Mouse (Mus musculus) large intestine, adult 2 months (tissue): Measurements from ENCODE around the gene Nmnat3. TPM values are rescaled to one million over a fixed set of nuclear protein-coding genes. Genes with fewer than 3 reads are reported as not detected.
A peak's percentile ranks its signal among the peaks of the same experiment; 100 is the strongest.

Experiments used
- DNase-seq: peaks from one replicate; pipeline ENCODE4 v3.0.0-alpha.2; 2012; ENCODE audit warnings: low read depth, low spot score
- WGBS: fragments of 180-500 bp; shearing (Covaris S2); methylation state at CpG from one replicate; pipeline ENCODE4 v1.1.7; 2018; 5-methylcytosine and 5-hydroxymethylcytosine counted together
- polyA plus RNA-seq: library from polyadenylated mRNA; depleted of rRNA; stranded (reverse); fragments of >200 nt; gene quantifications from 2 replicates; pipeline ENCODE4 v1.2.3, GENCODE M21; 2012

Gene Nmnat3
- polyA plus RNA-seq, 1 experiment = 5.8 TPM

DNA sequence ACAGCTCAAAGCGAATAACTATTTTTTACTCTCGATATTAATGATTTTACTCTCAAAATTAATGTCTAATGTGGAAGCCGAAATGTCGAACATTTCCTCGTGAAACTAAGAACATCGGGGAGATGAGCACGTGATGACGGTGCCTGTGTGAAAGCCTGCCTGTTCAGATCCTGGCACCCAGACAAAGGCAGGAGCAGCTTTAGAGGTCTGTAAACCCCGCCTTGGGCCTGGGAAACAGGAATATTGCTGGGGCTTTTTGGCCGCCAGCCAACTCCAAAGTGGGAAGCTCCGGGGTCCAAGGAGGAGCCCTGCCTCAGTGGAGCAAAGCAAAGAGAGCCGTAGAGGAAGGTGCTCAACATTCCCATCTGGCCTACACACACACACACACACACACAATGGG lies 120.5 kb downstream of the Nmnat3 start:
- DNase-seq = no peak
- WGBS = 39% methylated on average over 12 of the region's 12 CpGs

DNA sequence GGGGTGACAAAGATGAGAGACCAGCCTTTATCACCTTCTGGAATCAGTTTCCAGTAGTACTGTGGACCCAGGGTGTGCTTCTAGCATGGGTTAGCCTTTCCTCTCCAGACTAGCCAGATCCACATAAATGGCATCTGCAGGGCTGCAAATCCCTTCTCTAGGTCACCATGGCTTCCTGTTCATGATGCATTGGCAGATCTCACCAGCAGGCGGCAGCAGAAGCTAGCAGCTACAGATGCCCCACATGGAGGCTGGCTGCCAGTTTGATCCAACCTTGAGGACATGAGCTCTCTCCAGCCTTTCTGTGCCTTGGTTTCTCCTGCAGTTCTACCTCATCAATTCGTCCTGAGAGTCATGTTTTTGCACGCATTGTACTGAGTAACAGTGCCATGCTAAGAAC lies 121.9 kb downstream of the Nmnat3 start:
- DNase-seq = peak; percentile 37
- 45% methylated on average over 3 of the region's 3 CpGs for WGBS

GRCm38 (mm10) chr9:98415427-98415826 lies 128.2 kb downstream of the Nmnat3 start:
- no peak for DNase-seq
- WGBS = 87% methylated on average over 4 of the region's 4 CpGs

- no peak for DNase-seq
- 54% methylated on average over 7 of the region's 7 CpGs for WGBS
Measured at GRCm38 (mm10) chr9:98417919-98418318, 130.7 kb downstream of the Nmnat3 start.

- DNase-seq = no peak
- 88% methylated on average over 3 of the region's 3 CpGs for WGBS
Measured at GRCm38 (mm10) chr9:98418346-98418745, 131.1 kb downstream of the Nmnat3 start.

DNA sequence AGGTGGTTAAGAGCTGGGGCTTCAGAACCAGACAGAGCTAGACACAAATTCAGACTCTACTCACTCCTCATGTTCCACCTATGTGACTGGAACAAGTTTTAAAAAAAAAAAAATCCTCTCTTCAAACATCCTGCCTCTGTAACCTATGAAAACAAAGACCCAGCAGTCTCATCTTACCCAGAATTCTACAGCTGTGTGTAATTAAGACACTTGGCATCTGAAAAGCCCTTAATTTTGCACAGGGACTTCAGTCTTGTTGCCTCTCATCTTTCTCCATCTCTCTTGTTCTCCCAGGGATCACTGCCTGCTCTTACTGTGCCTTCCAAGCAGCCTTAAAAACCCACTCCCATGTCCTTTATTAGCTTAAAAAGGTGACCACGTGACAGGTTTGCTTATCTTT lies 133.4 kb downstream of the Nmnat3 start:
- WGBS = 20% methylated on average over 1 of the region's 1 CpGs
- DNase-seq = no peak

DNA sequence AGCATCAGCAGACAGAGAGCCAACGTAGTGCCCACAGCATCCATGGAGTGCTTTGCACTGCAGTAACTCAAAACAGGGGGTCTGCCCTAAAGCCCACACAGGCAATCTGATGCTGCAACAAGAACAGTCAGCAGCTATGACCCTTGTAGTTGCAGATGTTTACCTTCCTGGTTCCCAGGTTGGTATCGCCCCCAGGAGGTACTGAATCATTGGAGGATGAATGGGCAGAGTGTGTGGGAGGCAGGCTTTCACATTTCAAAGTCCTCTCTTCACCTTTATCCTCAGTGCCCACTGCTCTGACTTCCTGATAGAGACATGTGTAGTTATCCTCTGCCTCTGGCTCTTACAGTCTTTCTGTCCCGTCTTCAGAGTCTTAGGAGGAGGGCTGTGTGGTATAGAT lies 134.7 kb downstream of the Nmnat3 start:
- WGBS = 54% methylated on average over 3 of the region's 3 CpGs
- DNase-seq = no peak

GRCm38 (mm10) chr9:98422656-98423055 lies 135.4 kb downstream of the Nmnat3 start, which contains the start of gene Rbp1:
Gene Rbp1, plus strand, starts transcription at chr9:98422961.
- DNase-seq = no peak

GRCm38 (mm10) chr9:98423691-98424090 lies 136.5 kb downstream of the Nmnat3 start:
- no peak for DNase-seq
- 34% methylated on average over 4 of the region's 4 CpGs for WGBS

More at GRCm38 (mm10) chr9:98422656-98423055, 135.4 kb downstream of the Nmnat3 start, which contains the start of gene Rbp1:
- WGBS = 70% methylated on average over 5 of the region's 5 CpGs

DNA sequence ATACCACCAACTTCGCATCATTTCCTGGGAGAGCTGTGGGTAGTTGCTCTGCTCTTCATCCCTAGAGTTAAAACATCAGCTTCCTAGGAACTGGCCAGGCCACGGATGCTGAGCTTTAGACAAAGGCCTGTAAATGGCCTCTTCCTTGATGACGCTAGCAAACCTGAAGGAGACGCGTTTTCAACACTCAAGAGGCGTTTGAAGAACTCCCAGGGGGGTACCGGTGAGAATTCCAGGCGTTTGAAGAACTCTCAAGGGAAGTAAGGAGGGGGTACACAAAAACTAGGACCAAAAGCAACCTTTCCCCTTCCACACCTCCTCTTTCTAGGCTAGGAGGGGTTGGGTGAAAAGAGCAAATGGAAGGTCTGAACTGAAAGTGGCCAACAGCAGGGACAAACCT lies 137.1 kb downstream of the Nmnat3 start:
- no peak for DNase-seq
- 32% methylated on average over 8 of the region's 8 CpGs for WGBS

GRCm38 (mm10) chr9:98424725-98425210 lies 137.5 kb downstream of the Nmnat3 start:
- 3% methylated on average over 42 of the region's 42 CpGs for WGBS
- DNase-seq = no peak

- no peak for DNase-seq
- WGBS = 59% methylated on average over 19 of the region's 19 CpGs
Measured at GRCm38 (mm10) chr9:98425351-98425880, 138.2 kb downstream of the Nmnat3 start.

GRCm38 (mm10) chr9:98427906-98428517 lies 140.8 kb downstream of the Nmnat3 start:
- no peak for DNase-seq
- WGBS = 78% methylated on average over 4 of the region's 4 CpGs

- 65% methylated on average over 8 of the region's 8 CpGs for WGBS
- DNase-seq = no peak
Measured at GRCm38 (mm10) chr9:98428783-98429182, 141.5 kb downstream of the Nmnat3 start.

GRCm38 (mm10) chr9:98429806-98430205 lies 142.6 kb downstream of the Nmnat3 start:
- no peak for DNase-seq
- WGBS = 56% methylated on average over 7 of the region's 7 CpGs

DNA sequence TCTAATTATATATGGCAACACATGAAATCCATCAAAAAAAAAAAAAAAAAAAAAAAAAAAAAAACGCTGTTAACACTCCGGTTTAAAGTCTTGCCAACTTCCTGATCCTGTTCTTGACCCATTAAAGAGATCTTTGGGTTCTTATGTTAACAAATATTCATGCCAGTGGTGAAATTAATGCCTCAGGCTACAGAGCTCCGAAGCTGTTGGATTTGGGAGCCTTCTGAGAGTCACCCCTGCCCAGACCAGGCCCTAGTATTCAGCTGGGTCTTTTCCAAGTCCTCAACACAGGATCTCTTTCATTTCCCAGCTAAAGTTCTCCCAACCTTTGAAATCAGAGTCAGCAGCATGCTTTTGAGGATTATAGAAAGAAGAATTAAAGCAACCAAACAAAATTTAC lies 143.3 kb downstream of the Nmnat3 start:
- WGBS = 35% methylated on average over 3 of the region's 3 CpGs
- DNase-seq = no peak

- DNase-seq = peak; percentile 43
- WGBS = 41% methylated on average over 2 of the region's 2 CpGs
Measured at GRCm38 (mm10) chr9:98433021-98433420, 145.8 kb downstream of the Nmnat3 start.

- 42% methylated on average over 4 of the region's 4 CpGs for WGBS
- no peak for DNase-seq
Measured at GRCm38 (mm10) chr9:98433956-98434588, 146.8 kb downstream of the Nmnat3 start.

DNA sequence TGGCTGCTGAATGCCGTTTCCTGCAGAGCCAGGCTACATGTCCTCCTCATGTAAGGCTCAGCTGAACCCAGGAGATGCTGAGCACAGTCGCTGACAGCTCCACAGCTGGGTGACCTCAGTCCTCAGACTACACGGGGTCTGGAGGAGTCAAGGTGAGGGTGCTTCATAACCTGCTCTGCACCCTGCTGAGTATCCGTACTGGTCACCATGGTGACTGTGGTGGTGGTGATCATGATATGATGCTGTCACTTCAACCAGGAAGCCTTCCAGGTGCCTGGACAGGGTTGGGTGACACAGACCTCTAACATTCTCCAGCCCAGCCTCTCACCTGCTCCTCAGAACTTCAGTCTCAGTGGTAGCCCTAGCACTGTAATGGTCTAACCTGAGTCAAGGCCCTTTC lies 150.6 kb downstream of the Nmnat3 start:
- no peak for DNase-seq
- WGBS = 85% methylated on average over 4 of the region's 4 CpGs

GRCm38 (mm10) chr9:98439091-98439490 lies 151.9 kb downstream of the Nmnat3 start:
- 85% methylated on average over 3 of the region's 3 CpGs for WGBS
- no peak for DNase-seq

DNA sequence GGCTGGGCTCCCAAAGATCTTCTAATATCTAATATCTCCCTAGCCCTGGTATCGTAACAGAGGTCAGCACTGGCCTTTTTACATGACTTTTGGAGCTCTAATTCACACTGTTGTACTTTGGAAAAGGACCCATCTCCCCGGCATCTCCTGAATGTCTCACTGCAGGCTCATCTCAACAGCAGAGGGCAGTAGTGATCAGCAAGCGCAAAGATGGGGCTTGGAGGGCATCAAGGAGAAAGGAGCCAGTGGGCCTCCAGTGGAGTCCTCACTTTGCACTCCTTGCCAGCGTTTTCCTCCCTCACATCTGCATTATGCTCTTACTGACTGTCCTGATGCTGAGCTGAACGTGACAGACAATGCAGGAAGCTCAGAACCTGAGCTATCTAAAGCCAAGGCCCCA lies 155.4 kb downstream of the Nmnat3 start:
- DNase-seq = peak; percentile 16
- WGBS = 36% methylated on average over 5 of the region's 5 CpGs
